Mouse (Mus musculus): ENCODE data around the gene Btbd3.
"Not testable (repeated sequence)": the region's sequence is repeated elsewhere in the genome, so short reads cannot be mapped to it uniquely, and the experiment has no call there.

The Btbd3 gene

GRCm38 (mm10) chr2:138278853-138279640 lies 22.7 kb downstream of the Btbd3 start:
- no peak for DNase-seq (ENCODE audit: low read depth, low spot score)

- no peak for DNase-seq (ENCODE audit: low read depth, low spot score)
Measured at GRCm38 (mm10) chr2:138279641-138280040, 23.3 kb downstream of the Btbd3 start.

DNA sequence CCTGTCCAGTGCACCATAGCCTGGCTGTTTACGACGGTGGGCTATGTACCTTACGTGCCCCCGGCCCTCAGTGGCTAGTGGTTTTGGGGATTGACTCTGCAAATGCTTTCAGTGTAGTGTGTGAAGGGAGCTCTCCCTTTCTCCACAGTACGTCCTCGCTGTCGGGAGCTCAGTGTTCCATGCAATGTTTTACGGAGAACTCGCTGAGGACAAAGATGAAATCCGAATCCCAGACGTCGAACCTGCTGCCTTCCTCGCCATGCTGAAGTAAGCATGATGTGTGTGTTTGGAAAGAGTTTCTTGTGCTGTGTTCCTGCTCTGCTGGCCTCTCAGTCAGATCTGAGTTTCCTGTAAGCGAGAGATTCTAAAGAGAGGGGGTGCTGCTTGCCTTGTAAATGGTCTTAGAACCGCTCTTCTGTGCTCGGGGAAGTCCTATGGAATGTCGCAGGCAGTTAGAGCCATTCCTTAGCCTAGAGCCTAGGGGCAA lies 23.9 kb downstream of the Btbd3 start:
- DNase-seq (ENCODE audit: low read depth, low spot score) = no peak

DNA sequence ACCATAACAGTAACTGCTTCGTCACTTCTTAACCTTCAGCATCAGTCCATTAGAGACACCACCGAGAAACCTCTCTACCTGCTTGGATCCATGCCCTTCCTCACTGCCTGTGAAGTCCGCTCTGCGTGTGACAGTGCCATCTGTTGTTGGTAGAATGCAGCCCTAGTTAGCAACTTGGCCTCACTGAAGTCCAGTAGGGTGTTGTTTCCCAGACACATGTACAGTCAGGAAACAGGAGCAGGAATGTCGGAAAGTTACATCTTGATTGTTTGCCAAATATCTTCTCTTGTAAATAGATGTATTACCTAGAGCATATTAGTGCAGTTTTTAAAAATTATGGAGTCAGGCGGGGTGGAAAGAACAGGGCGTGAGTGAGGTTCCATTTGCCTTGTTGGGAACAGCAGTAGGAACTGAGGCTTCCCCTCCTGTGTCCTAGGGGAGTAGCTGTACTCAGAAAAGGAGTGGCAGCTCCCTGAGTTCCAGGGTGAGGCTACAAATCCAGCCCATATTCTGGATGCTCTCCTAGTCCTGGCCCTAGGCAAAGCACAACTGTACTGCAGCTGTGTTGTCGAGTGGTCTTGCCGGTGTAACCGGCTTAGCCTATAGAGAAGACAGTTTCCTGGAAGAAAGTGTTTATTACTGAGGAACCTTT lies 25.3 kb downstream of the Btbd3 start:
- no peak for DNase-seq (ENCODE audit: low read depth, low spot score)

GRCm38 (mm10) chr2:138283372-138283771 lies 27.0 kb downstream of the Btbd3 start:
- DNase-seq (ENCODE audit: low read depth, low spot score) = no peak

- DNase-seq (ENCODE audit: low read depth, low spot score) = no peak
Measured at GRCm38 (mm10) chr2:138283856-138284255, 27.5 kb downstream of the Btbd3 start.

- no peak for DNase-seq (ENCODE audit: low read depth, low spot score)
Measured at GRCm38 (mm10) chr2:138285811-138286210, 29.4 kb downstream of the Btbd3 start.

- no peak for DNase-seq (ENCODE audit: low read depth, low spot score)
Measured at GRCm38 (mm10) chr2:138290154-138290553, 33.8 kb downstream of the Btbd3 start.

- DNase-seq (ENCODE audit: low read depth, low spot score) = no peak
Measured at GRCm38 (mm10) chr2:138294286-138294685, 37.9 kb downstream of the Btbd3 start.

GRCm38 (mm10) chr2:138306236-138306635 lies 49.9 kb downstream of the Btbd3 start:
- no peak for DNase-seq (ENCODE audit: low read depth, low spot score)

GRCm38 (mm10) chr2:138315644-138316043 lies 59.3 kb downstream of the Btbd3 start:
- DNase-seq (ENCODE audit: low read depth, low spot score) = no peak

DNA sequence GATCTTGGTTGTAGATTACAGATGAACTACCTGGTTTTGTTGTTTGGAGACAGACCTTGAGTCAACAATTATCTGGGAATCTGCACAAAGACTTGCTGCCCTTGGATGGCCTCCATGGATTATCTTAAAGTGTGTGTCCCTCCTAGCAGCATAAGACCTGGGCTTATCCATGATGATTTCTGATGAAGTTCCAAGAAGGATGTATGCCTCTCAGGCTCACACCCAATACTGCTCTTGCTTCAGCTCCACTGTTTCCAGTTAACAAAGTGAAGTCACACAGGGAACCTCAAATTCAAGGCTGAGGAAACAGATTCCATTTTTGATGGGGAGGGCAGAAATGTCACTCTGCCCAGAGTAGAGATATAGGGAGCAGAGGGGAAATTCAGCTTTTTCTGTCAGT lies 64.0 kb downstream of the Btbd3 start:
- no peak for DNase-seq (ENCODE audit: low read depth, low spot score)

GRCm38 (mm10) chr2:138321041-138321481 lies 64.7 kb downstream of the Btbd3 start:
- DNase-seq (ENCODE audit: low read depth, low spot score) = no peak

- no peak for DNase-seq (ENCODE audit: low read depth, low spot score)
Measured at GRCm38 (mm10) chr2:138322270-138323114, 66.1 kb downstream of the Btbd3 start.

DNA sequence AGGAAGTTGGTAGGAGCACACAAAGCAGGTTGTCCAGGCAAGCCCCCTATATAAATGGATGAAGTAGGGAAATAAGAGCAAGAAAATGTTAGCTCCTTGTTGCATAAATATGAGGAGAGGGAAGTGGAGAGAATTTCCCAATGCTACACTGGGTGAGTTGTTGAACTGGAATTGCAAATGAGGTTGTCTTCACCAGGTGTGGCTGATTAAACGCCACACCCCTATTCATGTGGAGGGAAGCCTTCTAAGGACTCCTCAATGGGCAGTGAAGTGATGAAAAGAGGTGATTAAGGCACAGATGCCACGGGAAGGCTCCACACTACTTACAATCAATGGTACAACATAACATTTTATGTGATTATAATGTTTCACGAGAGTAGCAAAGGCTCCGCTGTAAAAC lies 70.0 kb downstream of the Btbd3 start:
- DNase-seq (ENCODE audit: low read depth, low spot score) = no peak

DNA sequence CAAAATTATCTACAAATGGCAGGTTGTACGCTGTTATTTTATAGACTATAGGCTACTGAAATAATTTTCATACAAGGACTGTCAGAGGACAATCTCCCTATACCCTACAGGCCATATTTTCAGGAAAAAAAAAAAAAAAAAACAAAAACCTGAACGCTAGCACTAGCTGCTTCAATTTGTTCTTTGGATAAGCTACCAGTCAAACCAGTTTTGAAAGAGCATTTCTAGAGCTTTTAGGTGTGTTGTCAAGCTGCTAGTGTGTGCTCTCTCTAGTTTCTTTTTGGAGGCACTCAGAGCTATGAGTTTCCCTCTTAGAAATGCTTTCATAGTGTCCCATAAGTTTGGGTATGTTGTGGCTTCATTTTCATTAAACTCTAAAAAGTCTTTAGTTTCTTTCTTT lies 77.8 kb downstream of the Btbd3 start:
- DNase-seq (ENCODE audit: low read depth, low spot score) = not testable (repeated sequence)

GRCm38 (mm10) chr2:138337886-138338494 lies 81.6 kb downstream of the Btbd3 start:
- DNase-seq (ENCODE audit: low read depth, low spot score) = no peak

- no peak for DNase-seq (ENCODE audit: low read depth, low spot score)
Measured at GRCm38 (mm10) chr2:138338524-138338923, 82.2 kb downstream of the Btbd3 start.

DNA sequence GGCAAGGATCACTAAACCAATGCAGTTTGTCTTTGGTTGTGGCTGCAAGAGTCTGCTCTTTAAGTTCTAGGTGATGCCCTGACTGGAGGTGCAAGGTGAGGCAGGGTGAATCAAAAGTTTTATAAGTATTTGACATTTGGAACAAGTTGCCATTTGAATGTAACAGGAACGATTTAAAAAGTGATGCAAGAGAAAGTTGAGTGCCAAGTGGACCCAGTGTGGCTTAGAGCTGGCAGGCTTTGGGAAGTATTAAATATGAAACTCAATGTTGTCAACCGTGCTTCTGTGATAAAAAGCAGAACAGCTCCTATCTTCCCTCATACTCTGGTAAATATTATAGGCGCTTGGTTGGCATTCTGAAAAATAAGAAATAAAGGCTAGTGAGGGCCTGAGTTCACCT lies 99.0 kb downstream of the Btbd3 start:
- no peak for DNase-seq (ENCODE audit: low read depth, low spot score)

GRCm38 (mm10) chr2:138362474-138362873 lies 106.1 kb downstream of the Btbd3 start:
- DNase-seq (ENCODE audit: low read depth, low spot score) = no peak

GRCm38 (mm10) chr2:138365391-138365790 lies 109.0 kb downstream of the Btbd3 start:
- no peak for DNase-seq (ENCODE audit: low read depth, low spot score)

DNA sequence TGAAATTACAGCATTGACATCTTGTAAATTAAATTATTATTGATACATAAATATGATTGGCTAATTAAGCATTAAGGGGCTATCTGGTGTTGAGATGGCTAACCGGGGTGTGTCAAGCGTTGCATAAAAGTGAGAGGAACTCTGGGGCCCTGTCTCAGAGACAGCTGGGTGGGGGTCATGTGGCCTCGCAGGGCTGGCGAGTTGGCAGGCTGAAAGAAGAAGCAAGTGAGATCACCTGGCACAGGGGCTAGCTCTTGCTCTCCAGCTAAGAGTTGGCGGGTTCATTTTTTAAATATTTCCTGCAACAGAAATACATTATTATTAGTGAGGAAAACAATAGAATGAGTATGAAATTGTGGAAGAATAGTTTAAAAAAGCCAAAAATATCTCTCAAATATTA lies 118.2 kb downstream of the Btbd3 start:
- no peak for DNase-seq (ENCODE audit: low read depth, low spot score)

Data from CD4-positive, CD25-positive, alpha-beta regulatory T cell, adult 2 months (primary cell).